In genomic region chr2:75891981-75892380, GRCm38 (mm10) we compare ENCODE assay signal across 14 mouse cellular contexts. TPM values are rescaled to one million over a fixed set of nuclear protein-coding genes. Genes with fewer than 3 reads are reported as not detected.
A peak's percentile ranks its signal among the peaks of the same experiment; 100 is the strongest.
DNase-seq lines count a peak whose midpoint lies in the region; ATAC-seq and TF ChIP-seq lines count a peak whose summit lies in the region.
"Had no signal": no experiment of that assay in that cellular context is flagged by ENCODE, and none has a peak within 500 bp of the region (broad histone marks: within the 10 kb centered on the region; RNA-seq: fewer than 3 reads in every experiment).

No protein-coding gene starts in this region.

- no peak overlapping the region for H3K4me3 ChIP-seq in limb, embryonic 11.5 days (ENCODE audit: low read depth, low read length)
- no peak overlapping the region for H3K4me3 ChIP-seq in gastrocnemius, adult 2 months
- H3K4me3 ChIP-seq: heart, embryonic 10.5 days; hindbrain, embryonic 12.5 days; limb, embryonic 15.5 days had no signal

- ATAC-seq in limb, embryonic 11.5 days (ENCODE audit: insufficient number of reproducible peaks, low FRiP score, low TSS enrichment, low read depth): no peak

- no peaks in the 10 kb centered on the region; the same call in 1 of the 2 replicates for H3K36me3 ChIP-seq in limb, embryonic 11.5 days (ENCODE audit: control insufficient read depth, insufficient read depth, low read length)

- intact Hi-C loops in gastrocnemius, adult 2 months (cut with DNase I): no loop called here
- intact Hi-C loops in heart, postnatal 36 days (cut with DNase I): no loop called here

- no peaks in the 10 kb centered on the region for H3K27me3 ChIP-seq in limb, embryonic 11.5 days (ENCODE audit: control insufficient read depth, insufficient read depth, low read length)
- H3K27me3 ChIP-seq: hindbrain, embryonic 12.5 days; limb, embryonic 15.5 days had no signal

- H3K4me1 ChIP-seq in limb, embryonic 11.5 days (ENCODE audit: control insufficient read depth, insufficient read depth, low read length): peaks cover 5% of the 10 kb centered on the region; the same call in 1 of the 2 replicates
- H3K4me1 ChIP-seq: heart, embryonic 10.5 days; hindbrain, embryonic 12.5 days; limb, embryonic 15.5 days had no signal

- no peak for TF ChIP-seq POLR2A in brain, embryonic 14.5 days (IDR thresholded peaks at IDR 0.05; ENCODE audit: borderline replicate concordance, extremely low read depth, insufficient read depth, insufficient read length, poor library complexity, severe bottlenecking)

- peak; percentile 44 for DNase-seq in adrenal gland, postnatal 14 days
- no peak for DNase-seq in adrenal gland, postnatal 25 days
- peak; percentile 21 for DNase-seq in A20 (ENCODE audit: low read depth, low spot score)
- peak; percentile 35 for DNase-seq in brain, embryonic 14.5 days (ENCODE audit: low read depth)
- DNase-seq in limb, embryonic 11.5 days (ENCODE audit: low spot score): peak; percentile 35
- no peak for DNase-seq in gastrocnemius, adult 2 months
- DNase-seq in cerebellum, postnatal 10 days: no peak
- DNase-seq in heart, postnatal 36 days: no peak
- DNase-seq: cerebellum, postnatal 36 days; thymus, adult 2 months had no signal

- H3K27ac ChIP-seq in limb, embryonic 11.5 days (replicated peaks; ENCODE audit: low read depth, low read length): 0 out of 2 replicates have a peak overlapping the region, but pooled peaks have one; percentile 45
- no peak overlapping the region for H3K27ac ChIP-seq in gastrocnemius, adult 2 months
- H3K27ac ChIP-seq: heart, embryonic 10.5 days; hindbrain, embryonic 12.5 days; kidney, postnatal 0 days; limb, embryonic 15.5 days had no signal

- H3K9me3 ChIP-seq in limb, embryonic 11.5 days (ENCODE audit: control insufficient read depth, low read length): no peaks in the 10 kb centered on the region
- H3K9me3 ChIP-seq: heart, embryonic 10.5 days; hindbrain, embryonic 12.5 days; limb, embryonic 15.5 days had no signal

- H3K9ac ChIP-seq in limb, embryonic 11.5 days (ENCODE audit: low read length): no peak overlapping the region
- H3K9ac ChIP-seq: hindbrain, embryonic 12.5 days; limb, embryonic 15.5 days had no signal

- TF ChIP-seq CTCF in brain, embryonic 14.5 days (IDR thresholded peaks at IDR 0.05; ENCODE audit: borderline replicate concordance, extremely low read depth, insufficient read depth, insufficient read length): no peak
- no peak for TF ChIP-seq CTCF in gastrocnemius, adult 2 months (IDR thresholded peaks at IDR 0.05)

- no peak overlapping the region for H3K4me2 ChIP-seq in limb, embryonic 11.5 days (ENCODE audit: low read depth, severe bottlenecking)
- H3K4me2 ChIP-seq: hindbrain, embryonic 12.5 days; limb, embryonic 15.5 days had no signal

- 52% methylated on average over 4 of the region's 4 CpGs for WGBS in limb, embryonic 11.5 days

RNA-seq across cellular contexts. Expression of gene Ttc30b, which starts 46.4 kb away (rescaled TPM):
- total RNA-seq in adrenal gland, postnatal 14 days (2021): 14.7 and 15.1 TPM in 2 replicates
- total RNA-seq in adrenal gland, postnatal 25 days (2021): 19.1 and 26.4 TPM in 2 replicates
- 12.1 and 13.5 TPM in 2 replicates for polyA plus RNA-seq in brain, embryonic 14.5 days (2012; rRNA removed)
- polyA plus RNA-seq in limb, embryonic 11.5 days (2014; fragmentation: Nextera tagmentation; extraction: Ambion mirVana): 9.0 and 9.2 TPM in 2 replicates
- total RNA-seq in gastrocnemius, adult 2 months (2021): 1 to 10 TPM; 2.7 to 3.0 TPM
- total RNA-seq in heart, postnatal 36 days (2021): 10 to 100 TPM; 16.2 to 20.1 TPM

Comparison
In these comparisons a context has a peak if more than half of its experiments do, and no peak if none do; other contexts are left out.
1. DNase-seq: peak in adrenal gland, postnatal 14 days (single experiment), A20 (single experiment), brain, embryonic 14.5 days (single experiment) and limb, embryonic 11.5 days (single experiment); none in adrenal gland, postnatal 25 days (single experiment), gastrocnemius, adult 2 months (single experiment), cerebellum, postnatal 10 days (0 of 2) and heart, postnatal 36 days (0 of 2).